Mouse (Mus musculus): ENCODE data around the gene Pef1.

DNA sequence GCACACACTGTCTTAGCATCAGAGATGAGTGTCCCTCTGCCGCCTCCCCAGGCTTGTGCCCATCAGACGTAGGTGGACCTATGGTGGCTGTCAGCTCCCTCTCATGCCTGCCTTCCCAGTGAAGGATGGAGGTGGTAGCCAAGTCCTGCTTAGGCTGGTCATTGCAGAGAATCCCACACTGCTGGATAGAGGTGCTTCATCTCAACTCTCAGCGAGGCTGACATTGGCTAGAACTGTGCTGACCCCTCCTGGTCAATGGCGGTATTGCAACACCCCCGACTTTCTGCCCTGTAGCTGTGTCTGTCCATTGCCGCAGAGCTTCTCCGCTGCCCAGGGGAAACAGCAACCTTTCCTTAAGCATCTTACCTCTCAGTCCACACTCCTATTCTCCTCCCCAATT, 15.1 kb upstream of the Pef1 start:
- peak; percentile 99 for TF ChIP-seq CTCF (IDR thresholded peaks at IDR 0.05; ENCODE audit: control insufficient read depth, insufficient read depth, insufficient replicate concordance, low read depth, low read length)
- TF ChIP-seq POLR2A (IDR thresholded peaks at IDR 0.05; ENCODE audit: control insufficient read depth, low read depth, low read length): no peak

Measured in testis, adult 2 months (tissue).